Mouse (Mus musculus): ENCODE results near the gene Dgkg.

DNA sequence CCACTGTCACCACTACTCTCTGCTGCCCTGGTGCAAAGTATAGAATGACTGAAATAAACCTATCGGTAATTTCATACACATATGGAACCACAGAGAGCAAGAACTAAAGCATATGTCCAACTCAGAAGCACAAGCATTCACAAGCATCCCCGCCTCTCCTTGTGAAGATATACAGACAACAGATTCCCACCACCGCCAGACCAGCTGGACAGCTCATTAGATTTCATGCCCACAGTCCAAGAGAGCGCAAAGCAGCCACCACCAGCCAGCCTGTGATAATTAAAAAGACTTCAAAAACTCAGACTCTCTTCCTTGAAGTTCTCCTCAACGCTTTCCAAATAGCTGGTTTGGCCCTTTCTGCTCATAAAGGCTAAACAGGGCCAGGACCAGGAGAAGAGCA lies 234.8 kb downstream of the Dgkg start:
- TF ChIP-seq POLR2A (IDR thresholded peaks at IDR 0.05; ENCODE audit: borderline replicate concordance, extremely low read depth, low read depth, low read length) (no peak), CTCF (IDR thresholded peaks at IDR 0.05; ENCODE audit: insufficient read depth, low read length) (no peak)

Measured in lung, adult 2 months (tissue).